In genomic region chr11:77904707-77905106, GRCm38 (mm10) we compare ENCODE assay signal across 21 mouse cellular contexts. TPM values are rescaled to one million over a fixed set of nuclear protein-coding genes. Genes with fewer than 3 reads are reported as not detected.
"Had no signal": no experiment of that assay in that cellular context is flagged by ENCODE, and none has a peak within 500 bp of the region (broad histone marks: within the 10 kb centered on the region; RNA-seq: fewer than 3 reads in every experiment).

No protein-coding gene starts in this region.

- ATAC-seq: lung, postnatal 0 days; midbrain, embryonic 13.5 days; midbrain, embryonic 15.5 days had no signal

- H3K9ac ChIP-seq: lung, embryonic 15.5 days; midbrain, embryonic 13.5 days; midbrain, embryonic 15.5 days; neural tube, embryonic 12.5 days; stomach, embryonic 15.5 days had no signal

- H3K4me2 ChIP-seq: lung, embryonic 15.5 days; midbrain, embryonic 11.5 days; midbrain, embryonic 13.5 days; midbrain, embryonic 15.5 days; neural tube, embryonic 12.5 days; stomach, embryonic 15.5 days had no signal

- DNase-seq: lung, adult 2 months; lung, postnatal 14 days; lung, postnatal 36 days; right cerebral cortex, postnatal 14 days; thymus, adult 2 months; thymus, postnatal 25 days; thymus, postnatal 4 days had no signal

- H3K27me3 ChIP-seq: lung, embryonic 15.5 days; midbrain, embryonic 15.5 days; stomach, embryonic 15.5 days had no signal

- H3K27ac ChIP-seq: macrophage; midbrain, embryonic 15.5 days; neural tube, embryonic 12.5 days; stomach, embryonic 15.5 days; stomach, postnatal 0 days had no signal

- H3K4me3 ChIP-seq: lung, embryonic 15.5 days; megakaryocyte, embryonic 14.5 days; midbrain, embryonic 13.5 days; midbrain, embryonic 15.5 days; neural tube, embryonic 12.5 days; stomach, embryonic 15.5 days had no signal

- H3K9me3 ChIP-seq: lung, embryonic 15.5 days; midbrain, embryonic 13.5 days; midbrain, embryonic 15.5 days; neural tube, embryonic 12.5 days; stomach, embryonic 15.5 days had no signal

- H3K4me1 ChIP-seq: megakaryocyte, embryonic 14.5 days had no signal

- H3K36me3 ChIP-seq: lung, embryonic 15.5 days; midbrain, embryonic 13.5 days; midbrain, embryonic 15.5 days; neural tube, embryonic 12.5 days; stomach, embryonic 15.5 days had no signal

RNA-seq across cellular contexts. Expression of gene Pipox, which starts 10.8 kb away (rescaled TPM):
- total RNA-seq: monocyte, adult 5-6 weeks; neutrophil, adult 5-6 weeks had no signal
- polyA plus RNA-seq: macrophage had no signal

RNA-seq across cellular contexts. Expression of gene Sez6, which starts 25.9 kb away (rescaled TPM):
- total RNA-seq: megakaryocyte progenitor cell, adult 5-6 weeks; monocyte, adult 5-6 weeks; neutrophil, adult 5-6 weeks had no signal
- polyA plus RNA-seq: macrophage; spleen, adult 2 months had no signal
